Mouse (Mus musculus) heart, adult 2 months (tissue): ENCODE results near the gene Klhl9. TPM values are rescaled to one million over a fixed set of nuclear protein-coding genes. Genes with fewer than 3 reads are reported as not detected.
A peak's percentile ranks its signal among the peaks of the same experiment; 100 is the strongest.
"Not testable (repeated sequence)": the region's sequence is repeated elsewhere in the genome, so short reads cannot be mapped to it uniquely, and the experiment has no call there.

ENCODE experiments used
- DNase-seq, 2 experiments: peaks; one replicate each; pipeline ENCODE4 v3.0.0; 2021
- H3K27ac ChIP-seq: fragments of 200-600 bp; 2 replicates; pipeline ENCODE4 v1.8.1; 2022
- H3K27me3 ChIP-seq: fragments of 200-500 bp; 2 replicates; pipeline ENCODE4 v1.6.1; 2012; ENCODE audit warnings: mild to moderate bottlenecking, low read length, inconsistent platforms, mixed read lengths; ENCODE audit not compliant: control insufficient read depth, insufficient read depth
- H3K36me3 ChIP-seq: fragments of 200-500 bp; 2 replicates; pipeline ENCODE4 v1.6.1; 2012; ENCODE audit warnings: low read length, inconsistent platforms; ENCODE audit not compliant: control insufficient read depth, insufficient read depth
- H3K4me1 ChIP-seq: fragments of 200-500 bp; 2 replicates; pipeline ENCODE4 v1.6.1; 2011; ENCODE audit warnings: low read length; ENCODE audit not compliant: control insufficient read depth, insufficient read depth
- H3K4me3 ChIP-seq: fragments of 200-600 bp; 2 replicates; pipeline ENCODE4 v1.8.1; 2022
- H3K79me2 ChIP-seq: fragments of 200-500 bp; replicated peaks from 2 replicates; pipeline ENCODE4 v1.6.1; 2012; ENCODE audit warnings: mild to moderate bottlenecking, inconsistent platforms, low read length, moderate library complexity, mixed read lengths; ENCODE audit not compliant: control insufficient read depth, insufficient read depth
- H3K9ac ChIP-seq: fragments of 200-500 bp; 2 replicates; pipeline ENCODE4 v1.6.1; 2012; ENCODE audit warnings: low read depth, mild to moderate bottlenecking, control low read depth, inconsistent platforms, low read length, mixed read lengths
- CTCF ChIP-seq: fragments of 200-600 bp; IDR thresholded peaks from 2 replicates; pipeline ENCODE4 v1.8.1; 2022; ENCODE audit warnings: antibody characterized with exemption, mild to moderate bottlenecking, moderate library complexity
- EP300 ChIP-seq: fragments of 200-500 bp; IDR thresholded peaks from 2 replicates; pipeline ENCODE4 v1.6.1; 2011; ENCODE audit warnings: low read depth, low read length, control low read depth; ENCODE audit not compliant: insufficient read depth
- POLR2A ChIP-seq: fragments of 200-500 bp; IDR thresholded peaks from 2 replicates; pipeline ENCODE4 v1.6.1; 2011; ENCODE audit warnings: mild to moderate bottlenecking, low read depth, low read length, control low read depth; ENCODE audit not compliant: insufficient read depth
- WGBS: fragments of 180-500 bp; shearing (Covaris S2); methylation state at CpG from one replicate; pipeline ENCODE4 v1.1.7; 2018; 5-methylcytosine and 5-hydroxymethylcytosine counted together
- intact Hi-C: fragments of 180-260 bp; cut with DNase I; formaldehyde crosslinking; loops from one replicate; pipeline ENCODE4 v1.15.1; 2025
- polyA plus RNA-seq: library from polyadenylated mRNA; depleted of rRNA; stranded (reverse); fragments of >200 nt; gene quantifications from 2 replicates; pipeline ENCODE4 v1.2.3, GENCODE M21; 2012
- total RNA-seq, 2 experiments: library from RNA; stranded (reverse); gene quantifications; 2 replicates each; pipeline ENCODE4 v1.2.3; 2021

Gene Klhl9
- total and polyA plus RNA-seq, 3 experiments, result 11.8 to 71.1 (median 71.0) TPM

DNA sequence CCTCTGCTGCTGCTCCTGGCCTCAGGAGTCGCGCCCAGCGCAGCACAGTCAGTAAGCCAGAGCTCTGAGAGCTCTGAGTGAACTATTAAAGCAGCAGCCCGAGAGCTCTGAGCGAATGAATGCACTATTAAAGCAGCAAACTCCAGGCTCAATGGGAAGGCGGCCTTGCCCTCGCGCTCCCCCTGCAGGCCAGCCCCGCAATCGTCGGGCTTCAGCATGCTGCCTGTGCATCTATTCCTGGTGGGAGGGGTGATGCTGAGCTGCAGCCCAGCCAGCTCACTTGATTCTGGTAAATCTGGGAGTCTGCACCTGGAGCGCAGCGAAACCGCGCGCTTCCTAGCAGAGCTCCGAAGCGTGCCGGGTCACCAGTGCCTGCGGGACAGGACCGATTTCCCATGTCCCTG lies 35.4 kb upstream of the Klhl9 start:
- intact Hi-C loops, result loop anchor here (2.0 kb wide), 1 partner anchor 19 kb away; no protein-coding TSS in a partner anchor
- not testable (repeated sequence) for H3K4me1 ChIP-seq, H3K27me3 ChIP-seq, H3K36me3 ChIP-seq, H3K79me2 ChIP-seq
- Histone ChIP-seq H3K9ac (peak overlapping the region; percentile 82), H3K27ac (peak overlapping the region; percentile 77), H3K4me3 (peak overlapping the region; percentile 47)
- WGBS, result 0% methylated on average over 16 of the region's 21 CpGs
- TF ChIP-seq CTCF (peak; percentile 66), POLR2A (peak; percentile 61; the same call in 1 of the 2 replicates)
- DNase-seq, result peak; percentile 89 to 92

DNA sequence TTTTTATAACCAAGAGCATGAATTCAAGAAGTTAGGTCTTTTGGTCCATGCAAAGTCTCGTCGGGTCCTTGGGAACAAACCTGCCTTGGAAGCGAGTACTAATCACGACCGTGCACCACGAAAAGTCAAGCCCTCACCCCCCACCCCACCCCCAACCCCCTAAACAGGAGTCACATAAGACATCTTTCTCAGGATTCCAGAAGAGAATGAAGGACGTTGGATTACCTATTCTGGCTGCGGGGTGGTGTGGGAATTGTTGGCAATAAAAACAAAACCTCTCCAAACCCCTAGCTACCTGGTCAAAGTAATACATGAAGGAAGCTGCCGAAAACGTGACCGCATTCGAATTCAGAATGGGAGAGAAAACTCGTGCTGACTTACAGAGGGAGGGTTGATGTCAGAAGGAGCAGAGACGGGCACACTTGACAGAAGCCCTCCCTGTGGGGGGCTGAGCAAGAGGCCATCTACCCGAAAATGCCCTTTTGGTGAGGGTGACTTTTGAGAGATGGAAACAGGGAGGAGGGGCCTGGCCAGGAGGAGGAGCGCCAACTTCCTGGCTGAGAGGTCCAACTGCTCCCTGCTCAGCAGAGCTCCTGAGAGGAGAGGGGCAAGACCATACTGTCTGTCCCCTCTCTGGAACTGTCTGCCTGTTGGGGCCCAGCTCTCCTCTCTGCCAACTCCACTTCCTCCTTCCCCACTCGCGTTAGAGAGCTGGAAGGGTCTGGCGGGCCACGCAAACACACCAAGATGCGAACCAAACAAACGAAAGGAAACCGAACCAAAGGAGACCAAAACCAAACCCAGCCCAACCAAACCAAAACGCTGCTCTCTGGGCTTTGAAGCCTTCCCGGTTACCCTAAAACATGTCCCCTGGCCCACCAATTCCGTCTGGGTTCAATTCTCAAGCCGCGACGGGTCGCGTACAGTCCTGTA lies 34.6 kb upstream of the Klhl9 start:
- peak overlapping the region; percentile 77 for H3K27ac ChIP-seq
- H3K9ac ChIP-seq, result peak overlapping the region; percentile 82
- WGBS, result 9% methylated on average over 29 of the region's 31 CpGs
- peak; percentile 65; the same call in 1 of the 2 replicates for TF ChIP-seq POLR2A
- peak overlapping the region; percentile 47 for H3K4me3 ChIP-seq
- not testable (repeated sequence) for H3K4me1 ChIP-seq, H3K79me2 ChIP-seq, H3K36me3 ChIP-seq, H3K27me3 ChIP-seq
- intact Hi-C loops, result loop anchor here (2.0 kb wide), 1 partner anchor 18 kb away; no protein-coding TSS in a partner anchor
- peak; percentile 34 to 59 for DNase-seq

DNA sequence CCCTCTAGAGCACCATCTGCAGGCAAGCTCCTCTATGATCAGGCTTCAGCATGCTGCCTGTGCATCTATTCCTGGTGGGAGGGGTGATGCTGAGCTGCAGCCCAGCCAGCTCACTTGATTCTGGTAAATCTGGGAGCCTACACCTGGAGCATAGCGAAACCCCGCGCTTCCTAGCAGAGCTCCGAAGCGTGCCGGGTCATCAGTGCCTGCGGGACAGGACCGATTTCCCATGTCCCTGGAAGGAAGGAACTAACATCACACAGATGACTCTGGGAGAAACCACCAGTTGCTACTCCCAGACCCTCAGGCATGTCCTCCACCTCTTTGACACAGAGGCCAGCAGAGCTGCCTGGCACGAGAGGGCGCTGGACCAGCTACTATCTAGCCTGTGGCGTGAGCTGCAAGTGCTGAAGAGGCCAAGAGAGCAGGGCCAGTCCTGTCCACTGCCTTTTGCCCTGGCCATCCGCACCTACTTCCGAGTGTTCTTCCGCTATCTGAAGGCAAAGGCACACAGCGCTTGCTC lies 32.6 kb upstream of the Klhl9 start, which contains the start of gene Gm13271:
Gene Gm13271 (plus strand): TSS at position 51 of the 523 bp plus-strand sequence.
- H3K9ac ChIP-seq, H3K27ac ChIP-seq, H3K36me3 ChIP-seq, H3K4me3 ChIP-seq, H3K27me3 ChIP-seq, H3K4me1 ChIP-seq, intact Hi-C loops, H3K79me2 ChIP-seq: not testable (repeated sequence)
- WGBS, result 76% methylated on average over 15 of the region's 15 CpGs
- DNase-seq, result peak; percentile 66 to 83
- peak; percentile 44 for TF ChIP-seq CTCF

DNA sequence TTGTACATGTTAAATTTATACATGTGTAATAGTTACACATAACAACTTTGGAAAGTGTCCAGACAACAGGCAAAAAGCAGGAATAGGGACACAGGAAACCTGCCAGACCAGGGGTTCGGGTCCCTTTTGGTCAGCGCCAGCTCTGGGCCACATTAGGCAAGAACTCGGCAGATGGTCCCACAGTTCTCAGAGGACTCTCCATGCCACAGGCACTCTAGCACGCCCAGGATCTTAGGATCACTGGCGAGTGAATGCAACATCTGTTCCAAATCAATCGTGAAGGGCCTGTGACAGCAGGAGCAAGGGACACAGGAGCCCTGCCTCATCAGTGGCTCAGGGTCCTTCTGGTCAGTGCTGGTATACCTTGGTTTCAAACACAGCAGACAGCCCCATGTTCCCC lies 27.7 kb upstream of the Klhl9 start:
- Histone ChIP-seq H3K9ac (no peak overlapping the region), H3K79me2 (no peaks in the 10 kb centered on the region), H3K36me3 (no peaks in the 10 kb centered on the region), H3K27ac (no peak overlapping the region), H3K4me3 (no peak overlapping the region), H3K4me1 (no peaks in the 10 kb centered on the region), H3K27me3 (no peaks in the 10 kb centered on the region)
- no peak for DNase-seq
- intact Hi-C loops, result no loop called here
- TF ChIP-seq POLR2A, result no peak
- TF ChIP-seq CTCF, result no peak
- TF ChIP-seq EP300, result no peak
- 63% methylated on average over 6 of the region's 6 CpGs for WGBS

DNA sequence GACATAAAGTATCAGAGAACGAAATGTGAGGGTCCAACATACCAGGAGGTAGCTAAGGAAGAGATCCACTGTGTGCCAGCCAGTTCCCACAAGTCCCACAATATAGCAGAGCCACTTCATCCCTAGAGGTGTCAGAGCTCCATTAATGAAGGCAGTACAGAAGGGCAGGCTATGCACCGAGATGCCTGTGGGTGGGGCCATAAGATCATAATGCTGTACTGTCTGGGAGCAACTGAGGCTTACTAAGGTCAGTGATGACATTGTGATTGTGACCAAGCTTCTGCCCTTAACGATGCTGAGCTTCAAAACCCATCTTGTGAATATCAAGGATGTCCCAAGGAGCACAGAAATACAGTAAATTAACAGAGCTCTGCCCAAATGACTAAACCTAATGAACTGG lies 21.9 kb upstream of the Klhl9 start:
- Histone ChIP-seq H3K9ac (no peak overlapping the region), H3K36me3 (no peaks in the 10 kb centered on the region), H3K79me2 (no peaks in the 10 kb centered on the region), H3K27ac (no peak overlapping the region), H3K4me3 (no peak overlapping the region), H3K27me3 (no peaks in the 10 kb centered on the region), H3K4me1 (no peaks in the 10 kb centered on the region)
- TF ChIP-seq CTCF (peak; percentile 39), EP300 (no peak), POLR2A (no peak)
- DNase-seq, result no peak
- 58% methylated on average over 3 of the region's 3 CpGs for WGBS
- intact Hi-C loops, result no loop called here

DNA sequence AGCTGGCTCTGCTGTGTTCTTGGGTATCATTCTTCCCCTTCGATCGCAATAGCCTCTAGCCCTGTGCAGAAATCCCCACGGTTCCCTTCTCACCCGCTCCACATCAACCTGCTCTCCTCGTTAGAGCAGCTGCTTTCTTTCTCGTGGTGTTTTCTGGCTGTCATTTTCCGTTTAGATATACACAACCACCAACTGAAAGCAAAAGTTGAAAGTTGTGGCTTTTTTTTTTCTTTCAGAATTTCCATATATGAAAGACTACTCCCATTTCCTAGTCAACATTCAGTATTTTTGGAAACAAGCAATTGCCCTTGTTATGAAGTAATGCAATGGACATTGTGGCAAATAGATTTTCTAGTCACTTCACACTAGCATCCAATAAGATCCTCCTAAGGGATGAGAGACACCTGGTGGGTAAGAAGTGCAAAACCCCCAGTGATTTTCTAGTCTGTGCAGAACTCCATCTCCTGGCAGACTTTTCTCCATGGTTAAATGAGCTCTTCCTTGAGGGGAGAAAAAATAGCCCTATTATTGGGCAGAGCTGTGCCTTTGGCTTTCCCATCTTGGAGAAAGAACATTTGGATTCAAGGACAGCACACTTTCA lies 20.6 kb upstream of the Klhl9 start:
- Histone ChIP-seq H3K27me3 (no peaks in the 10 kb centered on the region), H3K4me3 (no peak overlapping the region), H3K9ac (no peak overlapping the region), H3K27ac (no peak overlapping the region), H3K4me1 (no peaks in the 10 kb centered on the region), H3K36me3 (no peaks in the 10 kb centered on the region), H3K79me2 (no peaks in the 10 kb centered on the region)
- intact Hi-C loops, result no loop called here
- DNase-seq, result no peak
- TF ChIP-seq CTCF (peak; percentile 37), EP300 (no peak)
- WGBS, result 70% methylated on average over 7 of the region's 7 CpGs
